In the genomic region with DNA sequence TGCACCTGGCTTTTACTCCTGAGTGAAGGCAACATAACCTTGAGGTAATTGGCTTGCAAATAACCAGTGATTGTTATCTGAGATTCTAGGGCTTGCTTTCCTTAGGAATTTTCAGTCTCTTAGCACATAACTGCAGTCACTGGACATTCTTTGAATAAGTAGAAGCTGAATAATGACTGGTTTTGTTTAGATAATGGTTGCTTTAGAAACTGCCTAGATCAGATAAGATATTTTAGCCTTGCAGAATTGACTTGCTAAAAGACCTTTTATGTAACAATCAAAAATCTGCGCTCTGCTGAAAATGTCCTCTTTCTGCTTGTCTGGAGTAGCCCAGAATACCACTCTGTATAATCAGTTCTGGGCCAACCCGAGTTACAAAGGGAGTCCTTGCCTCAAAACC, we compare ENCODE assay signal across 30 mouse cellular contexts. TPM values are rescaled to one million over a fixed set of nuclear protein-coding genes. Genes with fewer than 3 reads are reported as not detected.
DNase-seq lines count a peak whose midpoint lies in the region; ATAC-seq and TF ChIP-seq lines count a peak whose summit lies in the region.
"Had no signal": no experiment of that assay in that cellular context is flagged by ENCODE, and none has a peak within 500 bp of the region (broad histone marks: within the 10 kb centered on the region; RNA-seq: fewer than 3 reads in every experiment).

No protein-coding gene starts in this region.

- H3K27ac ChIP-seq in kidney, postnatal 0 days: no peak overlapping the region
- no peak overlapping the region for H3K27ac ChIP-seq in kidney, embryonic 14.5 days (ENCODE audit: low read depth, low read length)
- peak overlapping the region; percentile 81; the same call in 1 of the 2 replicates for H3K27ac ChIP-seq in ES-E14 (ENCODE audit: insufficient read depth, low read depth, low read length, poor library complexity, severe bottlenecking)
- H3K27ac ChIP-seq: embryonic facial prominence, embryonic 15.5 days; forebrain, embryonic 10.5 days; heart, embryonic 10.5 days; heart, embryonic 15.5 days; hindbrain, embryonic 13.5 days; hindbrain, postnatal 0 days; intestine, embryonic 15.5 days had no signal

- H3K4me1 ChIP-seq in kidney, postnatal 0 days (replicated peaks; ENCODE audit: insufficient read depth, low read length): no peaks in the 10 kb centered on the region
- H3K4me1 ChIP-seq in kidney, embryonic 14.5 days (ENCODE audit: control insufficient read depth, insufficient read depth, low read length): no peaks in the 10 kb centered on the region
- H3K4me1 ChIP-seq in ES-E14 (ENCODE audit: control insufficient read depth in 2 of 2, insufficient read depth in 2 of 2, low read length in 2 of 2, poor library complexity in 1 of 2): peaks cover 6 to 7% of the 10 kb centered on the region in 2 experiments
- H3K4me1 ChIP-seq: embryonic facial prominence, embryonic 15.5 days; forebrain, embryonic 10.5 days; heart, embryonic 10.5 days; heart, embryonic 15.5 days; hindbrain, embryonic 13.5 days; intestine, embryonic 15.5 days had no signal

- H3K9ac ChIP-seq in kidney, postnatal 0 days (ENCODE audit: low read depth, low read length): no peak overlapping the region
- H3K9ac ChIP-seq in kidney, embryonic 14.5 days (ENCODE audit: low read depth, low read length): no peak overlapping the region
- no peak overlapping the region for H3K9ac ChIP-seq in ES-E14 (ENCODE audit: insufficient read depth, low read depth, low read length, poor library complexity, severe bottlenecking)
- H3K9ac ChIP-seq: embryonic facial prominence, embryonic 15.5 days; heart, embryonic 15.5 days; hindbrain, embryonic 13.5 days; intestine, embryonic 15.5 days had no signal

- H3K9me3 ChIP-seq in kidney, postnatal 0 days (replicated peaks; ENCODE audit: low read length): no peaks in the 10 kb centered on the region
- H3K9me3 ChIP-seq in kidney, embryonic 14.5 days (ENCODE audit: control insufficient read depth, low read length): no peaks in the 10 kb centered on the region
- no peaks in the 10 kb centered on the region for H3K9me3 ChIP-seq in ES-E14 (ENCODE audit: control insufficient read depth, insufficient read depth, low read depth, low read length)
- H3K9me3 ChIP-seq: embryonic facial prominence, embryonic 15.5 days; forebrain, embryonic 10.5 days; heart, embryonic 10.5 days; heart, embryonic 15.5 days; hindbrain, embryonic 13.5 days; intestine, embryonic 15.5 days had no signal

- DNase-seq in kidney, postnatal 0 days (ENCODE audit: low spot score): peak; percentile 42
- DNase-seq in 3134 (ENCODE audit: extremely low read depth, insufficient read length, low spot score) (peak; percentile 61), ES-E14 (ENCODE audit: low read depth, low spot score) (no peak), R1 (ENCODE audit: low read depth, low spot score) (peak; percentile 88)
- DNase-seq in layer of hippocampus, adult 9-10 months (ENCODE audit: low spot score): no peak
- DNase-seq in c-Kit-positive CD71-positive TER-119-positive erythroid progenitor cells, embryonic 14.5 days (ENCODE audit: low spot score): no peak
- DNase-seq: adrenal gland, postnatal 14 days; cerebellum, adult 8-10 months; cerebellum, postnatal 14 days; embryo, embryonic 11 days; gastrocnemius, postnatal 36 days; heart, adult 11 months; heart, postnatal 14 days had no signal

- 53% methylated on average over 2 of the region's 2 CpGs for WGBS in kidney, postnatal 0 days
- WGBS in kidney, embryonic 14.5 days: 61% methylated on average over 2 of the region's 2 CpGs

- no peaks in the 10 kb centered on the region for H3K36me3 ChIP-seq in kidney, postnatal 0 days (ENCODE audit: insufficient read depth, low read length)
- no peaks in the 10 kb centered on the region for H3K36me3 ChIP-seq in kidney, embryonic 14.5 days (ENCODE audit: control insufficient read depth, insufficient read depth, low read length)
- no peaks in the 10 kb centered on the region for H3K36me3 ChIP-seq in ES-E14 (ENCODE audit: control insufficient read depth, insufficient read depth, low read length, poor library complexity, severe bottlenecking)
- H3K36me3 ChIP-seq: embryonic facial prominence, embryonic 15.5 days; forebrain, embryonic 10.5 days; heart, embryonic 10.5 days; heart, embryonic 15.5 days; hindbrain, embryonic 13.5 days; intestine, embryonic 15.5 days had no signal

- H3K4me3 ChIP-seq in kidney, postnatal 0 days (replicated peaks; ENCODE audit: low read depth, low read length): no peak overlapping the region
- no peak overlapping the region for H3K4me3 ChIP-seq in kidney, embryonic 14.5 days (ENCODE audit: low read length)
- H3K4me3 ChIP-seq in ES-E14 (ENCODE audit: insufficient read depth in 1 of 2, low read depth in 1 of 2, low read length in 2 of 2, poor library complexity in 1 of 2, severe bottlenecking in 1 of 2): no peak overlapping the region
- H3K4me3 ChIP-seq: embryonic facial prominence, embryonic 15.5 days; erythroblast, embryonic 14.5 days; forebrain, embryonic 10.5 days; heart, embryonic 10.5 days; heart, embryonic 15.5 days; hindbrain, embryonic 13.5 days; intestine, embryonic 15.5 days had no signal

- in situ Hi-C loops in ES-E14 (cut with MboI; ENCODE audit: low sequenced_read_pairs in 2 of 2, unreplicated experiment in 2 of 2): no loop called here

- no peak for TF ChIP-seq CTCF in kidney, postnatal 0 days (IDR thresholded peaks at IDR 0.05; ENCODE audit: low read depth)

- no peak for ATAC-seq in kidney, postnatal 0 days (replicated peaks; ENCODE audit: low FRiP score, low read depth)
- no peak for ATAC-seq in kidney, embryonic 14.5 days (ENCODE audit: low FRiP score, low TSS enrichment)
- ATAC-seq: activated CD4-positive, CD25-positive, alpha-beta regulatory T cell, adult 4 months; forebrain, embryonic 14.5 days; hindbrain, postnatal 0 days; intestine, embryonic 15.5 days had no signal

- no peak overlapping the region for H3K4me2 ChIP-seq in kidney, postnatal 0 days (ENCODE audit: low read length)
- H3K4me2 ChIP-seq in kidney, embryonic 14.5 days (replicated peaks; ENCODE audit: low read depth, low read length): no peak overlapping the region
- H3K4me2 ChIP-seq: embryonic facial prominence, embryonic 15.5 days; heart, embryonic 15.5 days; hindbrain, embryonic 13.5 days; intestine, embryonic 15.5 days had no signal

- no peaks in the 10 kb centered on the region for H3K27me3 ChIP-seq in kidney, postnatal 0 days (ENCODE audit: insufficient read depth, low read length)
- no peaks in the 10 kb centered on the region for H3K27me3 ChIP-seq in kidney, embryonic 14.5 days (ENCODE audit: control insufficient read depth, insufficient read depth, low read length)
- H3K27me3 ChIP-seq: embryonic facial prominence, embryonic 15.5 days; hindbrain, embryonic 13.5 days; intestine, embryonic 15.5 days had no signal

TF ChIP-seq in ES-E14, 5 proteins besides CTCF, POLR2A, EP300 and RAD21:
- TF ChIP-seq ZC3H11A (IDR thresholded peaks at IDR 0.05; ENCODE audit: borderline replicate concordance, low read depth, low read length) (no peak), CHD2 (IDR thresholded peaks at IDR 0.05; ENCODE audit: low read depth, low read length) (no peak; the same call in 1 of the 2 replicates), HCFC1 (IDR thresholded peaks at IDR 0.05; ENCODE audit: borderline replicate concordance, insufficient read depth, low read length) (no peak), MAFK (IDR thresholded peaks at IDR 0.05; ENCODE audit: insufficient read depth, low read depth, low read length) (no peak), ZNF384 (IDR thresholded peaks at IDR 0.05; ENCODE audit: low read depth, low read length) (no peak)

RNA-seq across cellular contexts. Expression of a gene that starts 2.3 kb away (rescaled TPM):
- not detected in 2 replicates for polyA plus RNA-seq in kidney, postnatal 0 days (2015; fragmentation: Nextera tagmentation; extraction: Ambion mirVana)
- polyA plus RNA-seq in kidney, embryonic 14.5 days (2014; fragmentation: Nextera tagmentation; extraction: Ambion mirVana): not detected in 2 replicates
- total RNA-seq in ES-E14 (2012; rRNA removed): 23.3 and 160 TPM in 2 replicates
- total RNA-seq: adrenal gland, adult 18-20 months; adrenal gland, postnatal 14 days; CH12.LX; common myeloid progenitor, adult 5-6 weeks; gastrocnemius, adult 8-10 months; gastrocnemius, postnatal 36 days; heart, postnatal 14 days; hematopoietic stem cell, adult 5-6 weeks; hindbrain, postnatal 0 days had no signal
- polyA plus RNA-seq: activated CD4-positive, CD25-positive, alpha-beta regulatory T cell, adult 4 months; embryonic facial prominence, embryonic 11.5 days; erythroblast, embryonic 14.5 days; forebrain, embryonic 10.5 days; heart, embryonic 15.5 days; hindbrain, embryonic 13.5 days; intestine, embryonic 15.5 days had no signal

RNA-seq across cellular contexts. Expression of a gene that starts 19.5 kb away (rescaled TPM):
- polyA plus RNA-seq in kidney, postnatal 0 days (2015; fragmentation: Nextera tagmentation; extraction: Ambion mirVana): 0.04 TPM in 1 of 2 replicates, not detected in the other
- polyA plus RNA-seq in kidney, embryonic 14.5 days (2014; fragmentation: Nextera tagmentation; extraction: Ambion mirVana): not detected in 2 replicates
- total RNA-seq in ES-E14 (2012; rRNA removed): 5.0 and 5.4 TPM in 2 replicates
- total RNA-seq: adrenal gland, adult 18-20 months; adrenal gland, postnatal 14 days; CH12.LX; common myeloid progenitor, adult 5-6 weeks; gastrocnemius, adult 8-10 months; gastrocnemius, postnatal 36 days; hematopoietic stem cell, adult 5-6 weeks had no signal
- polyA plus RNA-seq: embryonic facial prominence, embryonic 11.5 days; erythroblast, embryonic 14.5 days; forebrain, embryonic 10.5 days; heart, embryonic 10.5 days had no signal

RNA-seq across cellular contexts. Expression of a gene that starts 38.6 kb away (rescaled TPM):
- 1,356 and 1,385 TPM in 2 replicates for polyA plus RNA-seq in kidney, postnatal 0 days (2015; fragmentation: Nextera tagmentation; extraction: Ambion mirVana)
- 848 and 857 TPM in 2 replicates for polyA plus RNA-seq in kidney, embryonic 14.5 days (2014; fragmentation: Nextera tagmentation; extraction: Ambion mirVana)
- total RNA-seq in ES-E14 (2012; rRNA removed): 726 and 963 TPM in 2 replicates

RNA-seq across cellular contexts. Expression of a gene that starts 48.9 kb away (rescaled TPM):
- 31.7 and 33.2 TPM in 2 replicates for polyA plus RNA-seq in kidney, postnatal 0 days (2015; fragmentation: Nextera tagmentation; extraction: Ambion mirVana)
- polyA plus RNA-seq in kidney, embryonic 14.5 days (2014; fragmentation: Nextera tagmentation; extraction: Ambion mirVana): 27.6 and 36.4 TPM in 2 replicates
- total RNA-seq in ES-E14 (2012; rRNA removed): 42.5 and 75.9 TPM in 2 replicates

Comparison
In these comparisons a context has a peak if more than half of its experiments do, and no peak if none do; other contexts are left out.
1. DNase-seq: peak in kidney, postnatal 0 days (single experiment), 3134 (single experiment) and R1 (single experiment); none in ES-E14 (single experiment), layer of hippocampus, adult 9-10 months (single experiment) and c-Kit-positive CD71-positive TER-119-positive erythroid progenitor cells, embryonic 14.5 days (single experiment).